Mouse (Mus musculus) splenic B cell, adult 2 months (primary cell): Measurements from ENCODE around the gene Abtb1.

ENCODE experiments used
- DNase-seq: peaks from one replicate; pipeline ENCODE4 v3.0.0-alpha.2; 2011; ENCODE audit warnings: low read depth, low spot score
- H3K27me3 ChIP-seq: 2 replicates; pipeline ENCODE4 v1.6.1; 2012; ENCODE audit warnings: mild to moderate bottlenecking, low read length, moderate library complexity, mixed read lengths; ENCODE audit not compliant: control insufficient read depth, poor library complexity, insufficient read depth, severe bottlenecking
- H3K36me3 ChIP-seq: 2 replicates; pipeline ENCODE4 v1.6.1; 2012; ENCODE audit warnings: mild to moderate bottlenecking, low read length, moderate library complexity, mixed read lengths; ENCODE audit not compliant: control insufficient read depth, poor library complexity, insufficient read depth, severe bottlenecking

Abtb1 gene

DNA sequence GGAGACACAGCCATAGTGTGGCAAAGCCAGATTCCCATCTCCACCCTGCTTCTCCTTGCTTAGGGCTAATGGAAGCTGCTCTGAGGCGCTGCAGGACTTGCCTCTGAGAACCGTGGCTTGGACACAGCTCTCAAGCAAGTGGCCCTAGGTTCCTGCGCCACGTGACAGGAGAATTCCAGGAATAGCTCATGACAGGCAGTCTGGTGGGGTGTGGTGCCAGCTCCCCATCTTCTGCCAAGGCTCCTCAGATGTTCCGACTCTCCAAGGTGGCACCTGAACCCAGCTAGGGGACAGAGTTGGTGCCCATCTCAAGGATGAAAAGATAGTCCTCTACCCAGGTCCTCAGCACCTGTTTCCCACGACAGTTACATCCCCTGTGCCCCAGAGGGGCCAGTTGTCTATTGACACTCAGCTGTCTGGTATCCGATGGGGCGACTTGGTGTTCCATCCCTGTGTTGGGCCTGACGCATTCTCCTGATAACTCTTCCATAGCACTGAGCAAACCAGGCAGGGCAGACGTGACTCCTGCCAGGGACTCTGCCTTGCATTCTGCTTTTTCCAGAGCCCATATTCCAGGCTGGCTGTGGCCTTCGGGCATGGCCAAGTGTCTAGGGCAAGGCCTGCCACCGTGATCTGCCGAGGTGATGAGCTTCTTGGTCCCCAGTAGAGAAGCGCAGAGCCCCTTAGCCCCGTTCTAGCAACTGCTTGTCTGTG, 54.9 kb downstream of the Abtb1 start:
- DNase-seq = no peak
- no peaks in the 10 kb centered on the region for H3K27me3 ChIP-seq
- no peaks in the 10 kb centered on the region for H3K36me3 ChIP-seq
